Mouse (Mus musculus) neural tube, embryonic 13.5 days (tissue): Measurements from ENCODE around the gene 1110004F10Rik. TPM values are rescaled to one million over a fixed set of nuclear protein-coding genes. Genes with fewer than 3 reads are reported as not detected.
"Not testable (repeated sequence)": the region's sequence is repeated elsewhere in the genome, so short reads cannot be mapped to it uniquely, and the experiment has no call there.

Experiments used
- ATAC-seq: fragments of 200-750 bp; cut with Nextera tagmentation; 2 replicates; pipeline ENCODE4 v1.8.0; 2017; ENCODE audit warnings: low read depth, mild to moderate bottlenecking, moderate TSS enrichment, moderate library complexity
- H3K27ac ChIP-seq: fragments of 300-500 bp; sonication (generic); replicated peaks from 2 replicates; pipeline ENCODE4 v1.5.1; 2015; ENCODE audit warnings: moderate library complexity, mild to moderate bottlenecking, inconsistent platforms
- H3K27me3 ChIP-seq: fragments of 300-500 bp; sonication (generic); 2 replicates; pipeline ENCODE4 v1.6.1; 2015; ENCODE audit warnings: mild to moderate bottlenecking, inconsistent platforms
- H3K36me3 ChIP-seq: fragments of 300-500 bp; sonication (generic); 2 replicates; pipeline ENCODE4 v1.6.1; 2015; ENCODE audit warnings: mild to moderate bottlenecking, inconsistent platforms
- H3K4me1 ChIP-seq: fragments of 300-500 bp; sonication (generic); replicated peaks from 2 replicates; pipeline ENCODE4 v1.6.1; 2015; ENCODE audit warnings: inconsistent platforms
- H3K4me2 ChIP-seq: fragments of 300-500 bp; sonication (generic); 2 replicates; pipeline ENCODE4 v1.6.1; 2015; ENCODE audit warnings: inconsistent platforms, mild to moderate bottlenecking, moderate library complexity
- H3K4me3 ChIP-seq: fragments of 300-500 bp; sonication (generic); 2 replicates; pipeline ENCODE4 v1.5.1; 2015; ENCODE audit warnings: mild to moderate bottlenecking, inconsistent platforms
- H3K9ac ChIP-seq: fragments of 300-500 bp; sonication (generic); 2 replicates; pipeline ENCODE4 v1.6.1; 2015; ENCODE audit warnings: moderate library complexity, mild to moderate bottlenecking, inconsistent platforms
- H3K9me3 ChIP-seq: fragments of 300-500 bp; sonication (generic); 2 replicates; pipeline ENCODE4 v1.6.1; 2016; ENCODE audit warnings: inconsistent platforms
- WGBS: fragments of 180-500 bp; shearing (Covaris S2); methylation state at CpG from one replicate; pipeline ENCODE4 v1.1.7; 2015; 5-methylcytosine and 5-hydroxymethylcytosine counted together
- polyA plus RNA-seq: library from polyadenylated mRNA; unstranded; fragments of >200 nt; fragmentation: Nextera tagmentation; extraction: Ambion mirVana; gene quantifications from 2 replicates; pipeline ENCODE4 v1.2.1, GENCODE M21; 2015

Gene 1110004F10Rik
- polyA plus RNA-seq, 1 experiment from 2014 or later: 324 TPM

GRCm38 (mm10) chr7:116036591-116037555 is 2.3 kb upstream of the 1110004F10Rik start:
- peaks cover 59% of the 10 kb centered on the region for H3K4me1 ChIP-seq
- H3K9me3 ChIP-seq: no peaks in the 10 kb centered on the region
- H3K27ac ChIP-seq: no peak overlapping the region
- H3K27me3 ChIP-seq: peaks cover 74% of the 10 kb centered on the region
- ATAC-seq: no peak
- H3K4me3 ChIP-seq: peak overlapping the region; percentile 25
- peak overlapping the region; percentile 100 for H3K4me2 ChIP-seq
- peak overlapping the region; percentile 47; the same call in 1 of the 2 replicates for H3K9ac ChIP-seq
- 22% methylated on average over 18 of the region's 18 CpGs for WGBS
- H3K36me3 ChIP-seq: no peaks in the 10 kb centered on the region

- Histone ChIP-seq H3K4me2 (peak overlapping the region; percentile 100), H3K27ac (no peak overlapping the region), H3K36me3 (no peaks in the 10 kb centered on the region), H3K9me3 (no peaks in the 10 kb centered on the region), H3K4me1 (peaks cover 52% of the 10 kb centered on the region), H3K4me3 (peak overlapping the region; percentile 47), H3K27me3 (peaks cover 74% of the 10 kb centered on the region), H3K9ac (peak overlapping the region; percentile 45; the same call in 1 of the 2 replicates)
- ATAC-seq: no peak
- 2% methylated on average over 13 of the region's 13 CpGs for WGBS
Observed at GRCm38 (mm10) chr7:116038024-116038423, 1.2 kb upstream of the 1110004F10Rik start.

GRCm38 (mm10) chr7:116038511-116038910 is 686 bp upstream of the 1110004F10Rik start, which contains the start of gene Sox6:
TSS of gene Sox6 (minus strand) at chr7:116038796.
- H3K36me3 ChIP-seq: no peaks in the 10 kb centered on the region
- H3K4me2 ChIP-seq: peak within 1 kb of the TSS; percentile 100
- H3K27me3 ChIP-seq: peaks cover 71% of the 10 kb centered on the region
- peak within 1 kb of the TSS; percentile 66 for H3K27ac ChIP-seq
- 0% methylated on average over 11 of the region's 11 CpGs for WGBS
- H3K4me1 ChIP-seq: peaks cover 48% of the 10 kb centered on the region
- peak within 1 kb of the TSS; percentile 66 for H3K9ac ChIP-seq
- ATAC-seq: no peak
- no peaks in the 10 kb centered on the region for H3K9me3 ChIP-seq
- H3K4me3 ChIP-seq: peak within 1 kb of the TSS; percentile 47

GRCm38 (mm10) chr7:116039538-116040466 is 605 bp downstream of the 1110004F10Rik start:
- Histone ChIP-seq H3K27ac (peak overlapping the region; percentile 66), H3K27me3 (peaks cover 59% of the 10 kb centered on the region)

GRCm38 (mm10) chr7:116040470-116041019 is 1.3 kb downstream of the 1110004F10Rik start:
- WGBS: 15% methylated on average over 15 of the region's 15 CpGs
- Histone ChIP-seq H3K4me1 (peaks cover 33% of the 10 kb centered on the region), H3K9ac (no peak overlapping the region), H3K9me3 (no peaks in the 10 kb centered on the region), H3K27me3 (peaks cover 52% of the 10 kb centered on the region), H3K4me2 (peak overlapping the region; percentile 100), H3K4me3 (peak overlapping the region; percentile 47), H3K27ac (no peak overlapping the region), H3K36me3 (no peaks in the 10 kb centered on the region)
- ATAC-seq: no peak

More at GRCm38 (mm10) chr7:116039538-116040466, 605 bp downstream of the 1110004F10Rik start:
- Histone ChIP-seq H3K4me2 (peak overlapping the region; percentile 100), H3K36me3 (no peaks in the 10 kb centered on the region), H3K9me3 (no peaks in the 10 kb centered on the region), H3K9ac (peak overlapping the region; percentile 66), H3K4me1 (peaks cover 35% of the 10 kb centered on the region), H3K4me3 (peak overlapping the region; percentile 47)
- ATAC-seq: peak; percentile 93
- under 1% methylated on average over 48 of the region's 48 CpGs for WGBS

GRCm38 (mm10) chr7:116060739-116061138 is 21.5 kb downstream of the 1110004F10Rik start:
- H3K4me2 ChIP-seq: no peak overlapping the region
- no peak overlapping the region for H3K9ac ChIP-seq
- H3K36me3 ChIP-seq: no peaks in the 10 kb centered on the region
- no peaks in the 10 kb centered on the region for H3K27me3 ChIP-seq
- WGBS: 62% methylated on average over 1 of the region's 1 CpGs
- H3K27ac ChIP-seq: no peak overlapping the region
- H3K4me3 ChIP-seq: no peak overlapping the region
- ATAC-seq: no peak
- H3K4me1 ChIP-seq: no peaks in the 10 kb centered on the region
- H3K9me3 ChIP-seq: no peaks in the 10 kb centered on the region

GRCm38 (mm10) chr7:116084366-116084765 is 45.2 kb downstream of the 1110004F10Rik start, which contains the start of gene Gm4353:
TSS of gene Gm4353 (minus strand) at chr7:116084635.
- not testable (repeated sequence) for H3K9ac ChIP-seq, H3K4me1 ChIP-seq, H3K27ac ChIP-seq, ATAC-seq, H3K27me3 ChIP-seq, H3K4me2 ChIP-seq, H3K36me3 ChIP-seq, H3K9me3 ChIP-seq, H3K4me3 ChIP-seq
- WGBS: 95% methylated on average over 11 of the region's 11 CpGs

- Histone ChIP-seq H3K36me3 (no peaks in the 10 kb centered on the region), H3K9ac (peak overlapping the region; percentile 90), H3K4me2 (peak overlapping the region; percentile 80), H3K4me3 (peak overlapping the region; percentile 70), H3K9me3 (no peaks in the 10 kb centered on the region), H3K27me3 (no peaks in the 10 kb centered on the region), H3K4me1 (peaks cover 27% of the 10 kb centered on the region), H3K27ac (peak overlapping the region; percentile 98)
- WGBS: under 1% methylated on average over 38 of the region's 38 CpGs
- peak; percentile 100 for ATAC-seq
Observed at GRCm38 (mm10) chr7:116092710-116093465, 53.7 kb downstream of the 1110004F10Rik start.

GRCm38 (mm10) chr7:116093466-116093850 is 54.3 kb downstream of the 1110004F10Rik start:
- H3K27ac ChIP-seq: peak overlapping the region; percentile 98
- H3K4me3 ChIP-seq: peak overlapping the region; percentile 70
- H3K4me1 ChIP-seq: peaks cover 27% of the 10 kb centered on the region
- under 1% methylated on average over 19 of the region's 19 CpGs for WGBS
- peak overlapping the region; percentile 80 for H3K4me2 ChIP-seq
- peak overlapping the region; percentile 90 for H3K9ac ChIP-seq
- H3K9me3 ChIP-seq: no peaks in the 10 kb centered on the region
- H3K36me3 ChIP-seq: no peaks in the 10 kb centered on the region
- peak; percentile 90 for ATAC-seq
- no peaks in the 10 kb centered on the region for H3K27me3 ChIP-seq

GRCm38 (mm10) chr7:116099952-116100528 is 60.8 kb downstream of the 1110004F10Rik start:
- peaks cover 45% of the 10 kb centered on the region for H3K36me3 ChIP-seq
- no peak overlapping the region for H3K27ac ChIP-seq
- H3K9ac ChIP-seq: no peak overlapping the region
- H3K4me1 ChIP-seq: peaks cover 16% of the 10 kb centered on the region
- H3K27me3 ChIP-seq: no peaks in the 10 kb centered on the region
- WGBS: 92% methylated on average over 7 of the region's 7 CpGs
- no peaks in the 10 kb centered on the region for H3K9me3 ChIP-seq
- no peak overlapping the region for H3K4me3 ChIP-seq
- ATAC-seq: no peak
- no peak overlapping the region for H3K4me2 ChIP-seq
